Mouse (Mus musculus) C2C12 (cell line): ENCODE results near the gene Mocs3. TPM values are rescaled to one million over a fixed set of nuclear protein-coding genes. Genes with fewer than 3 reads are reported as not detected.

Experiments used
- H3K27me3 ChIP-seq: one replicate; pipeline ENCODE4 v1.6.1; 2011; ENCODE audit not compliant: control insufficient read depth, insufficient read depth, insufficient read length
- H3K36me3 ChIP-seq: one replicate; pipeline ENCODE4 v1.6.1; 2011; ENCODE audit not compliant: control insufficient read depth, insufficient read depth
- H3K4me3 ChIP-seq: one replicate; pipeline ENCODE4 v1.5.1; 2011; ENCODE audit warnings: mild to moderate bottlenecking, control low read depth; ENCODE audit not compliant: poor library complexity, insufficient read depth, severe bottlenecking
- H3K79me2 ChIP-seq: one replicate; pipeline ENCODE4 v1.6.1; 2011; ENCODE audit not compliant: control insufficient read depth, insufficient read depth
- H3K79me3 ChIP-seq: one replicate; pipeline ENCODE4 v1.6.1; 2011; ENCODE audit warnings: low read depth, control low read depth
- H3ac ChIP-seq: one replicate; pipeline ENCODE3; 2011; ENCODE audit warnings: low read depth; ENCODE audit not compliant: control insufficient read depth, insufficient read length
- CEBPB ChIP-seq: IDR thresholded peaks from one replicate; pipeline ENCODE4 v1.6.1; 2011; ENCODE audit warnings: low read depth, mild to moderate bottlenecking, control low read depth, moderate library complexity
- CTCF ChIP-seq: IDR thresholded peaks from one replicate; pipeline ENCODE4 v1.5.1; 2011; ENCODE audit not compliant: control insufficient read depth, insufficient read depth, insufficient read length
- FOSL1 ChIP-seq: IDR thresholded peaks from one replicate; pipeline ENCODE4 v1.8.0; 2011; ENCODE audit warnings: mild to moderate bottlenecking, low read length; ENCODE audit not compliant: poor library complexity, insufficient read depth, severe bottlenecking
- MAX ChIP-seq: IDR thresholded peaks from one replicate; pipeline ENCODE4 v1.6.1; 2011; ENCODE audit warnings: mild to moderate bottlenecking, control low read depth
- MYOD1 ChIP-seq: IDR thresholded peaks from one replicate; pipeline ENCODE4 v1.6.1; 2011; ENCODE audit warnings: low read depth; ENCODE audit not compliant: control insufficient read depth, insufficient read length
- MYOG ChIP-seq: IDR thresholded peaks from one replicate; pipeline ENCODE4 v1.6.1; 2011; ENCODE audit not compliant: control insufficient read depth, insufficient read length; ENCODE audit errors: extremely low read depth
- USF1 ChIP-seq: IDR thresholded peaks from one replicate; pipeline ENCODE4 v1.6.1; 2011; ENCODE audit warnings: low read depth, mild to moderate bottlenecking, control low read depth, moderate library complexity
- polyA plus RNA-seq: library from polyadenylated mRNA; unstranded; fragments of >200 nt; fragmentation: generic; extraction: Trizol; gene quantifications from one replicate; pipeline ENCODE4 v1.2.1, GENCODE M21; 2012; ENCODE audit warnings: missing spikeins

The Mocs3 gene
- polyA plus RNA-seq, 1 experiment, result 9.9 TPM

DNA sequence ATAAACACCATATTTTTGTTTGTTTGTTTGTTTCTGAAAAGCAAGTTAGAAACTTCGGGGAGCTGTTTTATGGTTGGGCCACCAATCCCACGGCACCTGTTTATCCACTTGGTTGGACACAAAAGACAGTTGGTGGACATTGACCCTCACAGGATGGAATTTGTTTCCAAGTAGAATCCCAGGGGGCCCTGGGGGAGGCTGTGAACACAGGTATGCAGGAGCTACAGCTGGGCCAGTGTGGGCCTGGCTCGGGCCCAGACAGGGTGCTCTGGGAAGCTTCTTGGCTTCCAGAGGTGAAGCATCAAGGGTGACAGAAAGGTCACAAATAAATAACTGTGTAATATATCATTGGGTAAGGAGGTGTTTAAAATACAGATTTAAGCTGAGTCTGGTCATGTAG is 26.1 kb downstream of the Mocs3 start:
- H3ac ChIP-seq, result no peak overlapping the region
- TF ChIP-seq MAX (no peak), MYOG (no peak), CEBPB (no peak), CTCF (no peak), FOSL1 (no peak), USF1 (no peak), MYOD1 (no peak)

DNA sequence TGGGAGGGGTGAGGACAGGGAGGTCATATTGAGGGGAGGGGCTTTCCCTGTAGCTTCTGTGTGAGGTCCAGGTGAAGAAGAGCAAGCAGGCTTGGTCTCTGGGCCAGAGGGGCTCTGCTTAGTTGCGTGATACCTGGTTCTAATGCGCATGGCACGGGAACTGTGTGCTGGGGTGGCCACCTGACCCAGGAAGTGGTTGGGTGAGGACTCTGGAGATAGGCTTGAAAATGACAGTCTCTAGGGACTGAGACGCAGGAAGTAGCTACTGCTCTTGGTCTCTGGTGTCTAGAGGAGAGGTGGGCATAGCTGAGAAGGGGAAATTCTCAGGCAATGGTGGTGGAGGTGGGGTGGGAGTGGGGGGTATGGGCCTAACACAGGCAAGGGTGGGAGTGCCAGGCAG is 26.8 kb downstream of the Mocs3 start:
- H3K79me3 ChIP-seq, result no peaks in the 10 kb centered on the region
- no peak overlapping the region for H3ac ChIP-seq
- H3K79me2 ChIP-seq, result no peaks in the 10 kb centered on the region
- no peak for TF ChIP-seq MAX
- H3K36me3 ChIP-seq, result no peaks in the 10 kb centered on the region
- H3K27me3 ChIP-seq, result peaks cover 74% of the 10 kb centered on the region
- H3K4me3 ChIP-seq, result no peak overlapping the region

More for the DNA sequence above, 26.1 kb downstream of the Mocs3 start:
- Histone ChIP-seq H3K27me3 (peaks cover 67% of the 10 kb centered on the region), H3K79me3 (no peaks in the 10 kb centered on the region), H3K79me2 (no peaks in the 10 kb centered on the region), H3K36me3 (no peaks in the 10 kb centered on the region), H3K4me3 (no peak overlapping the region)

GRCm38 (mm10) chr2:168259046-168259445 is 28.6 kb downstream of the Mocs3 start:
- Histone ChIP-seq H3K79me3 (no peaks in the 10 kb centered on the region), H3K27me3 (peaks cover 75% of the 10 kb centered on the region)
- no peak for TF ChIP-seq MYOG
- TF ChIP-seq MAX, result no peak
- TF ChIP-seq CEBPB, result no peak
- TF ChIP-seq USF1, result no peak
- TF ChIP-seq CTCF, result no peak
- no peak for TF ChIP-seq FOSL1
- no peak for TF ChIP-seq MYOD1

GRCm38 (mm10) chr2:168260124-168260523 is 29.7 kb downstream of the Mocs3 start:
- Histone ChIP-seq H3K79me2 (no peaks in the 10 kb centered on the region), H3K79me3 (no peaks in the 10 kb centered on the region), H3K36me3 (no peaks in the 10 kb centered on the region), H3K4me3 (no peak overlapping the region), H3K27me3 (peaks cover 70% of the 10 kb centered on the region), H3ac (no peak overlapping the region)
- no peak for TF ChIP-seq CEBPB
- no peak for TF ChIP-seq CTCF
- no peak for TF ChIP-seq MYOG
- TF ChIP-seq MYOD1, result no peak
- TF ChIP-seq USF1, result no peak
- no peak for TF ChIP-seq FOSL1
- TF ChIP-seq MAX, result no peak

More at GRCm38 (mm10) chr2:168259046-168259445, 28.6 kb downstream of the Mocs3 start:
- no peak overlapping the region for H3ac ChIP-seq
- H3K4me3 ChIP-seq, result no peak overlapping the region
- H3K36me3 ChIP-seq, result no peaks in the 10 kb centered on the region
- no peaks in the 10 kb centered on the region for H3K79me2 ChIP-seq

DNA sequence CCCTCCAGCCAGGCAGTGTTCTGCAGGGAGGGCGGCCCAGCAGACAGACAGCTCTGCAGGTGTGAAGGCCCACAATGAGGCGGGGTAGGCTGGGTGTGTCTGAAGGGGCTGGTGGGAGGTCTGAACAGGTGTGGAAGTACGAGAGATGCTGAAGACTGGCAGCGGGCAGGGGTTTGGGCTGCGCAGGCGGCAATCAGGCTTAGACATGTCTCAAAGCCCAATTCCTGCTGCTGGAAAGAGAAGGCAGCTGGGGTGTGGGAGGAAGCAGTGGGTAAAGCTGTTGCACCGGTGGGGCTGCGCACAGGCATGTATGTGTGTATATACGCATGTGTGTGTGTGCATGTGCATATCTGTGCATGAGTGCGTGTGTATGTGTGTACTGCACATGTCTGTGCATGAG is 30.5 kb downstream of the Mocs3 start:
- H3K36me3 ChIP-seq, result no peaks in the 10 kb centered on the region
- TF ChIP-seq CTCF (no peak), MYOG (no peak), USF1 (no peak), FOSL1 (no peak), CEBPB (no peak), MAX (no peak), MYOD1 (no peak)
- no peaks in the 10 kb centered on the region for H3K79me2 ChIP-seq
- peaks cover 63% of the 10 kb centered on the region for H3K27me3 ChIP-seq
- no peak overlapping the region for H3ac ChIP-seq
- no peaks in the 10 kb centered on the region for H3K79me3 ChIP-seq
- H3K4me3 ChIP-seq, result no peak overlapping the region

DNA sequence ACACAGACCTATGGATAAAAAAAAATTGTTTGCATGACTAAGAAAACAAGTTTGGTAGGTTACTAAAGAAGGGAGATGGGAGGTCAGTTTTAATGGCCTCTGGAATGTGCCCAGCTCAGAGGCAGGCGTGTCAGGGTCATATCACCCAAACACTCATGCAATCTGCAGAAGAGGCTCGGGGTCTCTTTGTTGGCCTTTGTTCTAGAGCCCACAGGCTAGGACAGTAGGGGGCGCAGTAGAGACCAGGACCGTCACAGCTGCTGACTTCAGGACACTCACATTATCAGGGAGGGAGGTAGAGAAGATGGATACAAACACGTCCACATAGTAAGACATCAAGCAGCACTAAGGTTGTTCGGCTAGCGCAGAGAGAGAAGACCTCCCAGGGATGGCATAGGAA is 37.6 kb downstream of the Mocs3 start:
- no peak overlapping the region for H3ac ChIP-seq
- H3K79me2 ChIP-seq, result no peaks in the 10 kb centered on the region
- TF ChIP-seq MAX (no peak), FOSL1 (no peak), MYOG (no peak), CEBPB (no peak), USF1 (no peak), MYOD1 (no peak), CTCF (no peak)
- no peak overlapping the region for H3K4me3 ChIP-seq
- H3K36me3 ChIP-seq, result no peaks in the 10 kb centered on the region
- peaks cover 44% of the 10 kb centered on the region for H3K27me3 ChIP-seq
- H3K79me3 ChIP-seq, result no peaks in the 10 kb centered on the region
